Mouse (Mus musculus): ENCODE measurements at regions not wholly inside any gene's neighbourhood (a gene's known extent, or its start where the extent isn't known, plus 50 kb on each side); places are given as distances from the start of the nearest gene placed in this dataset.

DNA sequence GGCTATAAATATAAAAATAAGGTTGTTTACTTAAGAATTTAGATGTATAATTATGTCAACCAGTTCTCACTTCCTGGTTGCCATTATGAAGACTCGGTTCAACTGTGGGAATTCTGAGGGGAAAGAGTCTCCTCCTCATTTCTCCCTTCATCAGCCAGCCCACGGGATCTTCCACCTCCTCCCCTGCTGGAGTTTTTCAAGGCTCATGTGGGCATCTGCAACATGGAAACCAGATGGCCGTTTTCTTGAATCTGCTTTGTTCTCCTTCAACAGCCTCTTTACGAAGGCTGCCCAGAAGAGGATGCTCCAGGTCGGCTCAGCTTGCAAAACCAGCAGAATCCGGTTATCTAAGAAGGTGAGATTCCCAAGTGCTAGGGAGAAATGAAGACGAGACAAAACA lies 269.0 kb upstream of the Pfn2 start:
- TF ChIP-seq POLR2A (IDR thresholded peaks at IDR 0.05; ENCODE audit: insufficient read length, low read depth), result no peak
- no peak for TF ChIP-seq USF1 (IDR thresholded peaks at IDR 0.05; ENCODE audit: low read depth)
- no peak for TF ChIP-seq CEBPB (IDR thresholded peaks at IDR 0.05; ENCODE audit: insufficient read depth, poor library complexity, severe bottlenecking)
- TF ChIP-seq POLR2AphosphoS2 (IDR thresholded peaks at IDR 0.05; ENCODE audit: insufficient read length, low read depth), result no peak
- TF ChIP-seq E2F4 (IDR thresholded peaks at IDR 0.05; ENCODE audit: insufficient read depth), result no peak
- TF ChIP-seq SRF (IDR thresholded peaks at IDR 0.05; ENCODE audit: control insufficient read depth, insufficient read length, low read depth), result no peak
- TF ChIP-seq MYOD1 (IDR thresholded peaks at IDR 0.05; ENCODE audit: control insufficient read depth in 1 of 3, insufficient read length in 2 of 3, low read depth in 2 of 3), result no peak
- TF ChIP-seq MYOG (IDR thresholded peaks at IDR 0.05; ENCODE audit: control insufficient read depth in 1 of 3, insufficient read depth in 1 of 3, insufficient read length in 2 of 3, low read depth in 2 of 3), result no peak
- TF ChIP-seq TCF12 (IDR thresholded peaks at IDR 0.05; ENCODE audit: insufficient read depth, poor library complexity, severe bottlenecking), result no peak
- no peak for TF ChIP-seq MAX (IDR thresholded peaks at IDR 0.05; ENCODE audit: low read depth)
- TF ChIP-seq REST (IDR thresholded peaks at IDR 0.05; ENCODE audit: insufficient read depth, insufficient read length), result no peak
